Comparison of ENCODE assay signal across 7 mouse cellular contexts in genomic region chr10:7212537-7212936, GRCm38 (mm10). TPM values are rescaled to one million over a fixed set of nuclear protein-coding genes. Genes with fewer than 3 reads are reported as not detected.
DNase-seq lines count a peak whose midpoint lies in the region; ATAC-seq lines count a peak whose summit lies in the region.

No protein-coding gene starts in this region.

- WGBS in neural tube, embryonic 11.5 days: 24% methylated on average over 10 of the region's 10 CpGs
- WGBS in heart, embryonic 12.5 days: 14% methylated on average over 10 of the region's 10 CpGs
- WGBS in limb, embryonic 12.5 days: 17% methylated on average over 10 of the region's 10 CpGs

- H3K9ac ChIP-seq in neural tube, embryonic 11.5 days (ENCODE audit: low read length): peak overlapping the region; percentile 65; the same call in 1 of the 2 replicates
- H3K9ac ChIP-seq in heart, embryonic 12.5 days: peak overlapping the region; percentile 65
- peak overlapping the region; percentile 46 for H3K9ac ChIP-seq in limb, embryonic 12.5 days (replicated peaks)

- H3K4me3 ChIP-seq in neural tube, embryonic 11.5 days (ENCODE audit: low read depth, low read length): peak overlapping the region; percentile 71
- H3K4me3 ChIP-seq in heart, embryonic 12.5 days: peak overlapping the region; percentile 78
- H3K4me3 ChIP-seq in limb, embryonic 12.5 days (replicated peaks): peak overlapping the region; percentile 76

- H3K4me2 ChIP-seq in neural tube, embryonic 11.5 days (ENCODE audit: low read depth): peak overlapping the region; percentile 78
- H3K4me2 ChIP-seq in heart, embryonic 12.5 days: peak overlapping the region; percentile 95
- peak overlapping the region; percentile 84 for H3K4me2 ChIP-seq in limb, embryonic 12.5 days

- peaks cover 2% of the 10 kb centered on the region; the same call in 1 of the 2 replicates for H3K4me1 ChIP-seq in neural tube, embryonic 11.5 days (ENCODE audit: control insufficient read depth, insufficient read depth, low read length)
- peaks cover 30% of the 10 kb centered on the region for H3K4me1 ChIP-seq in heart, embryonic 12.5 days (replicated peaks)
- H3K4me1 ChIP-seq in limb, embryonic 12.5 days (replicated peaks): peaks cover 39% of the 10 kb centered on the region

- H3K27me3 ChIP-seq in neural tube, embryonic 11.5 days (ENCODE audit: control insufficient read depth, insufficient read depth, low read length): no peaks in the 10 kb centered on the region
- no peaks in the 10 kb centered on the region for H3K27me3 ChIP-seq in heart, embryonic 12.5 days (replicated peaks)
- H3K27me3 ChIP-seq in limb, embryonic 12.5 days: no peaks in the 10 kb centered on the region

- no peak overlapping the region for H3K27ac ChIP-seq in neural tube, embryonic 11.5 days (ENCODE audit: low read depth, low read length)
- peak overlapping the region; percentile 79 for H3K27ac ChIP-seq in heart, embryonic 12.5 days (ENCODE audit: poor library complexity, severe bottlenecking)
- H3K27ac ChIP-seq in limb, embryonic 12.5 days: peak overlapping the region; percentile 95

- ATAC-seq in neural tube, embryonic 11.5 days (ENCODE audit: insufficient read depth, low FRiP score, low TSS enrichment): peak; percentile 26
- ATAC-seq in heart, embryonic 12.5 days (ENCODE audit: insufficient number of reproducible peaks, low FRiP score): no peak
- ATAC-seq in limb, embryonic 12.5 days (ENCODE audit: insufficient number of reproducible peaks, insufficient read depth, low FRiP score, low TSS enrichment, low read depth): peak; percentile 26; the same call in 1 of the 2 replicates
- ATAC-seq in monocyte, adult 5-6 weeks (replicated peaks; ENCODE audit: insufficient number of reproducible peaks, low FRiP score, low TSS enrichment, poor library complexity, severe bottlenecking): 0 out of 2 replicates have a peak, but pooled peaks have one; percentile 13

- H3K9me3 ChIP-seq in neural tube, embryonic 11.5 days (ENCODE audit: control insufficient read depth, low read length): no peaks in the 10 kb centered on the region
- H3K9me3 ChIP-seq in heart, embryonic 12.5 days (replicated peaks): no peaks in the 10 kb centered on the region
- no peaks in the 10 kb centered on the region for H3K9me3 ChIP-seq in limb, embryonic 12.5 days

- H3K36me3 ChIP-seq in neural tube, embryonic 11.5 days (ENCODE audit: control insufficient read depth, insufficient read depth, low read length): no peaks in the 10 kb centered on the region
- H3K36me3 ChIP-seq in heart, embryonic 12.5 days: no peaks in the 10 kb centered on the region
- H3K36me3 ChIP-seq in limb, embryonic 12.5 days: no peaks in the 10 kb centered on the region

- no peak for DNase-seq in neural tube, embryonic 11.5 days (ENCODE audit: low spot score)
- DNase-seq in neural tube, embryonic 10.5 days (ENCODE audit: extremely low spot score, low spot score): no peak
- peak; percentile 50 for DNase-seq in c-Kit-positive CD71-negative TER-119-negative erythroid progenitor cells, embryonic 14.5 days (ENCODE audit: low read depth)
- no peak for DNase-seq in c-Kit-positive CD71-positive TER-119-positive erythroid progenitor cells, embryonic 14.5 days (ENCODE audit: low spot score)

RNA-seq across cellular contexts. Expression of gene Cnksr3, which starts 0.5 kb away (rescaled TPM):
- polyA plus RNA-seq in neural tube, embryonic 11.5 days (2014; fragmentation: Nextera tagmentation; extraction: Ambion mirVana): 7.2 and 8.1 TPM in 2 replicates
- polyA plus RNA-seq in heart, embryonic 12.5 days (2016; fragmentation: Nextera tagmentation; extraction: Ambion mirVana): 7.0 and 7.9 TPM in 2 replicates
- 14.4 and 16.3 TPM in 2 replicates for polyA plus RNA-seq in limb, embryonic 12.5 days (2016; fragmentation: Nextera tagmentation; extraction: Ambion mirVana)
- total RNA-seq in monocyte, adult 5-6 weeks (2017): 5.4 to 7.1 TPM (median 6.8 TPM) in 3 replicates
